Mouse (Mus musculus): ENCODE measurements at regions not wholly inside any gene's neighbourhood (a gene's known extent, or its start where the extent isn't known, plus 50 kb on each side); places are given as distances from the start of the nearest gene placed in this dataset.

DNA sequence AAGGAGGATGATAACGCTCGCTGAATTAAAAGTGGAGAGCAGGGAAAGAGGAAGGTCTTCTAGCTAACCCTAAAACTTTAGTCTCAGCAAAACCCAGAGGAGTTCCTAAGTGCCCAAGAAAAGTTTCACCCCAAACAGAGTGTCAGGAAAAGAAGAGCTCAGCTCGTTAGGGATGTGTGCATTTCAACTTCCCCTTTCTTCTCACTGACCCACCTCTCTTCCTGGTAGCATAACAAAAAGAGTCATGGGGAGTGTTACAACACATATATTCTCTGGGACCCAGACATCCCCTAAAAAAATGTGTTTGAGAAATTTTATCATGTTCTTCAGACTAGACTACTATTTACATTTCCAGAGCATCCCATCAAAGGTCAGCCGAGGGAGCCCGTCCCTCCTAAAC is 432.6 kb downstream of the Mctp2 start:
- DNase-seq, result peak; percentile 92

DNA sequence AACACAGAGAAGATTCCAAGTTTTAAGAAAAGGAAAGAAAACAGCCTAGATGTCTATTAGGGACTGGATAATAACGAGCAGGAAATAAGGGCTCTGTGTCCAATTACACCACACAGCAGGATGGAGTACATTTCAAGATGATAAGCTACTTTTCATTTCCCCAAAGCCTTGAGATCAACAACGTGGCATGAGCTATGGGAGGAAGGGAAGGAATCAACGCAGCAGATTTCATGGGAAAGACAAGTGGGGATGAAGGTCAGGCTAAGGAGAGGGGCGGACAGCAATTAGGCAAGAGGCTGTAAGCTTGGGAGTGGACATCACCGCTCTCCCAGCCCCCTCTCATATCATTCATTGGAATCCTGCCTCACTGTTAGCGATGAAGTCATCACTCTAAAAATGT is 433.5 kb downstream of the Mctp2 start:
- DNase-seq, result peak; percentile 84

GRCm38 (mm10) chr7:71867090-71867489 is 439.3 kb downstream of the Mctp2 start:
- no peak for DNase-seq

- no peak for DNase-seq
Observed at GRCm38 (mm10) chr7:71865371-71866166, 440.8 kb downstream of the Mctp2 start.

- no peak for DNase-seq
Observed at GRCm38 (mm10) chr7:71852864-71853263, 453.5 kb downstream of the Mctp2 start.

DNA sequence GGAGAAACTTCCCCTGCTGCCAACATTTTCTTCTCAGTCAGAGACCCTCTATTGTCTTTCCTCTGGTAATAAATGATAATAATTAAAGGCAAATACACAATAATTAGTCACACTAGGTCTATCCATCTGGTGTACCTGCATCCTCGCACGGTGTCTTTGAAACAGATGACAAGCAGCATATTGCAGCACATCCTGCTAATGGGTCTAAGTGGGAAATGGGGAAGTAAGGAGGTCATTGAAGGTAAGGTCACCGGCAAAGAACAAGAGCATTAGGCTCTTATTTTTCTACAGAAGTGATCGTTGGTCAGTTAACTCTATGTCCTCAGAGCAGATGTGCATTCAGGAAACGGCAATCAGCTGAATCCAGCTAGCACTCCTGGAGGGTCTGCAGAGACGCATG is 457.2 kb downstream of the Mctp2 start:
- DNase-seq, result no peak

DNA sequence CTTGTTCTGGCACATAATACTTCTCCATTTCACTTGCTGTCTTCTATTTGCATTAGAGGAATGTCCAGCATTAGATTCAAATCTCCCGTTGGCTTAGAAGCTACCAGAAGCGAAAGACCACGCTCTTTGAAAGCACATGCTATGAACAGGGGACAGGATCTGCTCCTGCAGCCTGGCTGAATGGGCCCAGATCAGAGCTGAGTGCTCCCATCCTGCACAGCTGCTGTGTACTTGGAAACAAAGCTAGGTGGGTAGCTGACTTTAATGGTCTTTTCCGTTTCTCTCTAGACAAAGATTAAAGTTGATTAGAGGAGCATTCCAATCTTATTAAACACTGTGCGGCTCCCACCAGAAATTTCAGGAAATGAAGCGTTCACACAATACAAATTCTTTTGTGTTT is 468.6 kb downstream of the Mctp2 start:
- DNase-seq, result peak; percentile 93

- no peak for DNase-seq
Observed at GRCm38 (mm10) chr7:71831790-71832525, 474.4 kb downstream of the Mctp2 start.

DNA sequence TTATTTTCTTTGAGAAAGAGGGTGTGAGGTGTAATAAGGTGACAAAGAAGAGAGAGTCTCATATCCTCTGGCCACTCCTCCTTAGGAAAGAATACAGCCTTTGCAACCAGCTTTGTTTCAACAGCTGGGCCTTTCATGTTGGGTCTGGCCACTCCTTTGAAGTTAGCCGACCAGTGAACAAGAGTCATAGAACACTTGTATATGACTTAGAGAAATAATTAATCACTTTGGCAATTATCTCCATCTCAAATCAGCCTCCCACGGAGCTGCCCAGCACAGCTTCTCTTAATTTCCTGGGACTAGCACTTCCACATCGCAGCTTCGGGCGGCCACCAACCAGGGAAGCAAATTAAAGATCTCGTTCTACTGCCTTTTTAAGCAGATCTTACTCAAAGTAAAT is 476.8 kb downstream of the Mctp2 start:
- DNase-seq, result no peak

GRCm38 (mm10) chr7:71816138-71816537 is 464.9 kb upstream of the Gm10295 start:
- no peak for DNase-seq

DNA sequence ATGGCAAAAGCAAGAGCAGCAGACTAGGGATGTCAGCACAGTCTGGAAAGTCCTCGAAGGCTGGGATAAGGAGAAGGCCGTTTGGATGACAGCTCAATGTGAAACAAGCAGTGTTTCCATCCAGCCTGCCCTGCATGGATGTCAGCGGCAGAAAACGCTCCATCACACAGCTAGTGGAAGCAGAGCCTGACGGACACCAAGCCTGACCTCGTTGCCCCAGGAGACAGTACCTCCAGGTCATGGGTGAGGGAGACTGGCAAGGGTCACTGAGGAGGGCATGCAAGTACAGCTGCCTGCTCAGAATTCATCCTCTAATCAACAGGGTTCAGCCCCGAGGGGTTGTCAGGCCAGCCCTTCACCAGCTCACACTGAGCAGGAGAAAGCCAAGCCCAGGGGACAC is 442.9 kb upstream of the Gm10295 start:
- no peak for DNase-seq

DNA sequence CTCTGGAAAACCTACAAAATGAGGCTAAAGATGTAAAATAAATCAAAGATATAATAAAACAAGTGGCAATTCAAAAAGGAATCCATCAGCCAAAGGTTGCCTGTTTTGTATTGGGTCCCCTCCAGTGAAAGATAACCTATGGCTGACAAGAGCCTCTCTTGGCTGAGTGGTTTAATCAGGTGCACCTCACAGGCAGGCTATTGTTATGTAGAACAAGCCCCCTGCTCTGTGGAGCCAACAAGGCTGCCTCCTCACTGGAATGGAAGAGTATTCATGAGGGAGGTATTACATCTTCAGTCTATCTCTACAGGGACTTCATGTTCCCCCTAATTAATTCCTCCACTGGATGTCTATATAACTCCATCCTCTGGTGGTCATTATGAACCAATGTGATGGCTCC is 437.1 kb upstream of the Gm10295 start:
- DNase-seq, result no peak

GRCm38 (mm10) chr7:71782496-71782895 is 431.2 kb upstream of the Gm10295 start:
- no peak for DNase-seq

GRCm38 (mm10) chr7:71749886-71750285 is 398.6 kb upstream of the Gm10295 start:
- no peak for DNase-seq

DNA sequence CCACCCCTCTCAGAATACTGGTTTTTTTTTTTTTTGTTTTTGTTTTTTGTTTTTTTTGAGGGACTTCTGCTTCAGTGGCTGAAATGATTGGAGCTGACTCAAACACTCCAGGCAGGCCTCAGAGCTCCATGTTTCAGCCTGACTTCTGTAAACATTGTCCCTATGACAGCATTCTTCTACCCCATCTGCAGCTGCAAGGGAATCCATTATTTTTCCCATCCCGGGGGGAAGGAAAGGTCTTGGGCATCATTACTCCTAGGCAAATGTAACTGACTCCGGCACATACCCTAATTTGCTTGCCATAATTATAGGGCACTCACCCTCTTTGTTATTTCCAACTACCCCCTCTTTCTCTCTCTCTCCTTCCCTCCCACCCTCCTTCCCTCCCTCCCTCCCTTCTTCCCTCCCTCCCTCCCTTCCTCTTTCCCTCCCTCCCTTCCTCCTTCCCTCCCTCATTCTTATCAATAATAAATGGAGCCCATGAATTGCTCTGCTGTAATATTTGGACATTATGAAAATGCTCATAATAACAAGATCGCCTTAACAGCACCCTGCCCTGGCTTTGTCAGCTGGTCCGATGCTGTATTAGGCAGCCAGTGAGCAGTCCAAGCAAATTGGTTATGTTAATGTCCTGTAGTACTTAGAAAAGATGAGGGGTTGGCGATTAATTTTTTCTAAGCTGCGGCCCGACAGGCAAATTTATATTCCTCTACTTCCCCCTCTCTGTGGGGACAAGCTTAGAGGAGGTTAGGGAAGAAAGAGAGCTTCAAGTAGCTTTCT is 395.0 kb upstream of the Gm10295 start:
- DNase-seq, result no peak

- no peak for DNase-seq
Observed at GRCm38 (mm10) chr7:71728509-71728908, 377.2 kb upstream of the Gm10295 start.

DNA sequence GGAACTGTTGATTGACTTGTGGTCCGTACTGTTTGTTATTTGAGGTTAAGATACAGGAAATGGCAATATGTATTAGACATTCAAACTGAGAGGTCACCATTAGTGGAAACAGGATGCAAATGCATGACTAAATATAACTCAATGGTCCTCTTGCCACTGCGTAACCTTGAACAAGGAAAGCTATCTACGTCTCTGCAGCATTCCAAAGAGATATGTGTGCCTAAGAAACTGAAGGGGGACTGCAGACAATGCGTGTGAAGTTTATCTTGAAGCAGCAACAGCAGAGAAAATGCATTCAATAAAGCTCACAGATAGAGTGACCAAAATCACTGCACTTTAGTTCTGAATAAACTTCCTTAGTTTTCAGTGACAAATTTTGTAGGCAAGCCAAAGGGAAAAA is 356.9 kb upstream of the Gm10295 start:
- no peak for DNase-seq

- no peak for DNase-seq
Observed at GRCm38 (mm10) chr7:71706201-71706600, 354.9 kb upstream of the Gm10295 start.

DNA sequence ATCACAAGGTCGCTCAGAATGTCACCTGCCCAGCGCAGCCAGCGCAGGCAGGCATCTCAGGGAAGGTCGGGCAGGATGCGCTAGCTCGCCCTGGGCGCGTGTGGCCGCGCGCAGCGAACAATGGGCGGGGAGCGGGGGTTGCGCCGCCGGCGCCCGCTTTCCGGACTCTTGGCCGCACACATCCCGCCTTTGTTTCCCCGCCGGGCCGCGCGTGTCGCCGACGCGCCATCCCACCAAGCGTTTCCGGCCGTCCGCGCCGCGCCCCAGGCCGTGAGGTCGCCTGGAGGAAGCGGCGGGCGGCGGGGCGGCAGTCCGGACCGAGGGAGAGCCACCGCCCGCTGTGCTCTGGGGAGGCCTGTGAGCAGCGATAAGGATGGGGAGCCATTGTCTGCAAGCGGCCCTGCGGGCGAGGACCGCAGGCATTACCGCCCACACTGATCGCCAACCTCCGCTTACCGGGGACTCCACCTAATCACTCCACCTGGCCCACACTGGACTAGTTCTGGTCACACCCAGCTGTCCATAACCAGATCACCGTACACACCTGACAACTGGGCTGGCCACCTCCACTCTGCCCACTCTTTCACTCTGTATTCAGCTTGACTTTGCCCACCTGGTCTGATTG is 354.3 kb upstream of the Gm10295 start:
- DNase-seq, result peak; percentile 99

DNA sequence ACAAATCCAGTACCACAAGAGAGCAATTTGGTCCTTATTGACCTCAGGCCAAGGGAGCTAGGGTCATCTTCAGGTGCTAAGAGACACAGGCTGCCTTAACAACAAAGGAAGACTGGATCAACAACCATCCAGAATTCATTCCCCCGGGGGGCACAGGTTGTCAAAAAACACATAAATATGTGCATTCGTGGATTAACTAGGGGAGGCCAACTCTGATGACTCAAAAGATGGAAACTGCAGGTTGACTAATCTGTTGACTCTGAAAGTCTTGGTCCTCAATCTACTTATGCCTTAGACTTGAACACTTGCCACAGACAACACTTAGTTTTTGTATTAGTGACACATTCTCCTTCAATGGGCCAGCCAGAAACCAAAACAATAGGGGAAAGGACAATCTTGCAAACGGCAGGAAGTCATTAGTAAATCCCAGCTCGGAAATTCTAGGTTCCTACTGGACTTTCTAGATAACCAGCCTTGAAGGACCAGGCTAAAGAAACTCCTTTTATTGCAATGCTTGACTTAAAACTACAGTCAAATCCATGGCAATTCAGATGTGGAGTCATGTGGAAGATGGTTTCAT is 353.5 kb upstream of the Gm10295 start:
- peak; percentile 91 for DNase-seq
